Mouse (Mus musculus) Patski (cell line): ENCODE results near the gene Stam. TPM values are rescaled to one million over a fixed set of nuclear protein-coding genes. Genes with fewer than 3 reads are reported as not detected.
"Not testable (repeated sequence)": the region's sequence is repeated elsewhere in the genome, so short reads cannot be mapped to it uniquely, and the experiment has no call there.

ENCODE experiments used
- ATAC-seq: fragments of 100-300 bp; one replicate; pipeline ENCODE4 v1.8.0; 2021
- CTCF ChIA-PET: fragments of 350-600 bp; sonication (Branson Sonifier 250); formaldehyde crosslinking; loops from one replicate; lab custom pipeline; 2022; ENCODE audit warnings: inconsistent platforms; lab: Charles Lee
- POLR2A ChIA-PET: fragments of 350-600 bp; sonication (Branson Sonifier 250); formaldehyde crosslinking; loops from one replicate; lab custom pipeline; 2022; ENCODE audit warnings: antibody characterized with exemption, inconsistent platforms; lab: Charles Lee
- DNase-seq: peaks from one replicate; pipeline ENCODE4 v3.0.0-alpha.2; 2011; ENCODE audit warnings: low read depth, low spot score
- H3K27me3 ChIP-seq: fragments of 371-371 bp; one replicate; pipeline ENCODE4 v1.5.1; 2021
- CTCF ChIP-seq: fragments of 100-300 bp; IDR thresholded peaks from one replicate; pipeline ENCODE4 v1.5.1; 2021
- in situ Hi-C: fragments of 300-500 bp; cut with MboI; formaldehyde crosslinking; loops from 3 replicates; pipeline ENCODE4 v1.11.1; 2018; ENCODE audit warnings: low pct_unique_long_range_greater_than_20kb, mixed read lengths
- polyA plus RNA-seq: library from polyadenylated mRNA; unstranded; gene quantifications from one replicate; pipeline ENCODE4 v1.2.3, GENCODE M21; 2021

Stam gene
- polyA plus RNA-seq, 1 experiment from 2014 or later = 55.2 TPM

GRCm38 (mm10) chr2:14176460-14177193 lies 102.7 kb downstream of the Stam start:
- POLR2A ChIA-PET = no interaction called here
- H3K27me3 ChIP-seq = peaks cover 24% of the 10 kb centered on the region
- in situ Hi-C loops = no loop called here
- CTCF ChIA-PET = interaction anchor here (0.6 to 1.4 kb wide), 3 partner anchors 11 to 899 kb away, joined by 3 to 4 read pairs (median 3); no protein-coding TSS in a partner anchor
- TF ChIP-seq CTCF = no peak
- DNase-seq (no peak), ATAC-seq (no peak)

DNA sequence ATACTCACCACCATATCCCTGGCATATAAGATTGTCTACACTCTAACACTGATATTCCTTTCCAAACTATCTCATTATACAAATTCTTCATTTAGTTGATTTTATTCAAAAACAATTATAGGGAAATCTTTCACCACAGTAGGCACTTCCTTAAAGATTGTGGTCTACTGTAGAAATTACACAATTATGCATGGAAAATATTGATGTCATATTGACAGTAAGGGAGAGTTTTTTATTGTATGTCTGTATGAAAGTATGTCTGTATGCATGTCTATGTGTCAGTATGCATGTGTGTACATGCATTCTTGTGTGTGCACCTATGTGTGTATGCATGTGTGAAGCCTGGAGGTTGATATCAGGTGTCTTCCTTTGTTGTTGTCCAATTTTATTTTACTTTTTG lies 110.5 kb downstream of the Stam start:
- ATAC-seq = no peak
- H3K27me3 ChIP-seq = peaks cover 16% of the 10 kb centered on the region
- ChIA-PET CTCF (interaction anchor here (0.8 kb wide), 1 partner anchor 9 kb away, joined by 3 read pairs; no protein-coding TSS in a partner anchor), POLR2A (no interaction called here)
- in situ Hi-C loops = no loop called here
- DNase-seq = no peak
- TF ChIP-seq CTCF = no peak

DNA sequence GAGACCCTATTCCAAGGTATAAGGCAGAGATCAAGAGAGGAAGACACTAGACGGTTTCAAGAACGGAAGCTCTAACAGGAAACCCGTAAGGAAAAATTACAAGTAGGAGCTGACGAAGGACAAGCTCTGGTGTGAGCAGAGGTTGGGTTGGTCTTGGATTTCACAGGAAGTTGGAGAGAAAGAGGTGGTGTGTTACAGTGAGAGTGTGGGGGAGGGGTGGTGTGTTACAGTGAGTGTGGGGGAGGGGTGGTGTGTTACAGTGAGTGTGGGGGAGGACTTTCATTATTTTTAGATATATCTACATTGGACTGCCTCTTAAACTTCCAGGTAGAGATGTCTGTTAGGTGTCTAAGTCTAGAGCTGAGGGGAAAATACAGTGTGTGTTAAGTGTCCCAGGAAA lies 116.8 kb downstream of the Stam start:
- no peak for TF ChIP-seq CTCF
- DNase-seq = no peak
- peaks cover 22% of the 10 kb centered on the region for H3K27me3 ChIP-seq
- ChIA-PET POLR2A (interaction anchor here (0.5 to 1.3 kb wide), 2 partner anchors 12 to 135 kb away, joined by 3 read pairs; no protein-coding TSS in a partner anchor), CTCF (interaction anchor here (1.2 to 1.4 kb wide), 2 partner anchors 11 to 104 kb away, joined by 3 to 5 read pairs; no protein-coding TSS in a partner anchor)
- in situ Hi-C loops = no loop called here
- no peak for ATAC-seq

- H3K27me3 ChIP-seq = peaks cover 24% of the 10 kb centered on the region
- in situ Hi-C loops = no loop called here
- POLR2A ChIA-PET = no interaction called here
- no peak for ATAC-seq
- DNase-seq = no peak
- no peak for TF ChIP-seq CTCF
- CTCF ChIA-PET = interaction anchor here (1.2 to 1.4 kb wide), 2 partner anchors 12 to 104 kb away, joined by 3 to 5 read pairs; no protein-coding TSS in a partner anchor
Measured at GRCm38 (mm10) chr2:14191601-14192000, 117.7 kb downstream of the Stam start.

DNA sequence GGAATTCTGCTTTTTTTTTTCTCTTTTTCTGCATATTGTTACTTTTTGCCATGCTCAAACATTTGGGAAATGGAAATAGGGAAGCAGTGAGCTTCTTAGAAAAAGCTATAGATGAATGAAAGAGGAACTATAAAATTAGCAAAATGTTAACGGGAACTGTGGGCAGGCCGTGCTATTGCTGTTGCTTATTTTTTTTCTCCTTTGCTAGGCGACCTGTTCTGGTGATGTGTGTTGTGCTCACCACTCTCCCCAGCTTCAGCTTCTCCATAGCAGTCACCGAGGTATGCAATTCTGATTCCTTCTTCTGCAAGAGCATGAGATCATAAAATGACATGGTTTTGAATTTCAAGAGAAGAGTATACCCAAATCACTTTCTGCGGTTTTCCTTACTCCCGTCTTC lies 118.1 kb downstream of the Stam start:
- ATAC-seq (no peak), DNase-seq (no peak)
- H3K27me3 ChIP-seq = peaks cover 24% of the 10 kb centered on the region
- ChIA-PET POLR2A (no interaction called here), CTCF (no interaction called here)
- TF ChIP-seq CTCF = no peak
- in situ Hi-C loops = no loop called here

DNA sequence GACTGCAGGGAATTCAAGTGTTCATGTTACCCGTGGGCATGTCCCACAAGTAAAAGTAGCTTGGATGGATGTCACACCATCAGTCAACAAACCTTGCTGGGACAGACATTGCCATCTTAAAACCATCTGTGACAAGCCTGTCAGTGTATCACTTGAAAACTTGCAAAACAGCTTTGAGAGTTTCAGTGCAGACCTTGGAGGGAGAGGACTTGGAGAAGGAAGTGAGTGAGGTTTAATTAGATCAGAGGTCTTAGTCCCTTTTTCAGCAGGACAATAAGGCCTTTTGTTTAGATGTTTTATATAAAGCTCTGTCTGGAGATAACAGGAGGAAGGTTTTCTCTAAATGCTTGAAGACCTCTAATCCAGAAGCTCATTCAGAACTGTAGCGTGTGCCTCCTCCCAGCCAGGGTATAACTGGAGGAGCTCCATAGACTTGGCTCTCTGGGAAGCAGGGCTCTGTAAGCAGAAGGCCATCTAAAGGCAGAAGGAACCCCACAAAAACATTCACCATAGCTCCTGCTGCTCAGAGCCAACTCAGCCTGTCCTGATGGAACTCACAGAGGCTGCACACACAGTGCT lies 124.5 kb downstream of the Stam start:
- CTCF ChIA-PET, in situ Hi-C loops: not testable (repeated sequence)

More for the DNA sequence above, 124.5 kb downstream of the Stam start:
- H3K27me3 ChIP-seq, POLR2A ChIA-PET, DNase-seq, ATAC-seq: not testable (repeated sequence)

Other genes starting within 250 kb of the Stam start
- 18.7 TPM for gene Hacd1, start 18.0 kb upstream of the Stam start, polyA plus RNA-seq
- 0.03 TPM for gene Tmem236, start 100.4 kb downstream of the Stam start, polyA plus RNA-seq
- gene Mrc1, start 155.3 kb downstream of the Stam start, polyA plus RNA-seq = 0.05 TPM